Comparison of ENCODE assay signal across 28 mouse cellular contexts in genomic region chr14:75697928-75698327, GRCm38 (mm10). TPM values are rescaled to one million over a fixed set of nuclear protein-coding genes. Genes with fewer than 3 reads are reported as not detected.
"Had no signal": no experiment of that assay in that cellular context is flagged by ENCODE, and none has a peak within 500 bp of the region (broad histone marks: within the 10 kb centered on the region; RNA-seq: fewer than 3 reads in every experiment).

No protein-coding gene starts in this region.

- H3K4me1 ChIP-seq: liver, embryonic 15.5 days; lung, embryonic 15.5 days; megakaryocyte, embryonic 14.5 days; midbrain, embryonic 13.5 days; neural tube, embryonic 13.5 days; neural tube, embryonic 15.5 days had no signal

- H3K4me2 ChIP-seq: liver, embryonic 15.5 days; lung, embryonic 15.5 days; midbrain, embryonic 11.5 days; midbrain, embryonic 13.5 days; neural tube, embryonic 13.5 days; neural tube, embryonic 15.5 days had no signal

- H3K9ac ChIP-seq: liver, embryonic 15.5 days; liver, postnatal 0 days; lung, embryonic 15.5 days; midbrain, embryonic 13.5 days; neural tube, embryonic 13.5 days; neural tube, embryonic 15.5 days had no signal

- H3K27ac ChIP-seq: liver, embryonic 15.5 days; lung, embryonic 15.5 days; macrophage; midbrain, embryonic 13.5 days; neural tube, embryonic 13.5 days; neural tube, embryonic 15.5 days had no signal

- H3K4me3 ChIP-seq: liver, embryonic 15.5 days; lung, embryonic 15.5 days; megakaryocyte, embryonic 14.5 days; midbrain, embryonic 13.5 days; myocyte; neural tube, embryonic 13.5 days; neural tube, embryonic 15.5 days had no signal

- H3K9me3 ChIP-seq: liver, embryonic 15.5 days; lung, embryonic 15.5 days; midbrain, embryonic 13.5 days; neural tube, embryonic 15.5 days had no signal

- ATAC-seq: liver, postnatal 0 days; lung, postnatal 0 days; midbrain, embryonic 13.5 days; midbrain, embryonic 16.5 days had no signal

- DNase-seq: liver, postnatal 0 days; lung, adult 2 months; lung, postnatal 14 days; lung, postnatal 36 days; retina, postnatal 1 day; right cerebral cortex, adult 18-20 months; right cerebral cortex, postnatal 25 days; right cerebral cortex, postnatal 4 days; spleen, adult 18-20 months; thymus, adult 18-20 months; thymus, postnatal 14 days; thymus, postnatal 36 days had no signal

- H3K27me3 ChIP-seq: liver, embryonic 15.5 days; lung, embryonic 15.5 days; midbrain, embryonic 13.5 days; neural tube, embryonic 13.5 days; neural tube, embryonic 15.5 days had no signal

RNA-seq across cellular contexts. Expression of gene Erich6b, which starts 55.9 kb away (rescaled TPM):
- polyA plus RNA-seq: liver, embryonic 15.5 days; liver, postnatal 0 days; lung, adult 2 months; lung, embryonic 15.5 days; lung, postnatal 0 days; macrophage; midbrain, embryonic 11.5 days; midbrain, embryonic 13.5 days; midbrain, embryonic 16.5 days; myocyte; neural tube, embryonic 11.5 days; neural tube, embryonic 13.5 days; neural tube, embryonic 15.5 days; small intestine, adult 2 months; stomach, embryonic 14.5 days; stomach, embryonic 16.5 days; thymus, postnatal 0 days had no signal
